Mouse (Mus musculus): ENCODE data around the gene Ankrd61. TPM values are rescaled to one million over a fixed set of nuclear protein-coding genes. Genes with fewer than 3 reads are reported as not detected.

Ankrd61 gene
- total RNA-seq, 2 experiments from 2014 or later = 0.18 to 0.43 TPM

- peak; percentile 29 to 58 for DNase-seq (ENCODE audit: low spot score in 2 of 2)
These were observed 4.6 kb upstream of the Ankrd61 start for GRCm38 (mm10) chr5:143902111-143902510.

- no peak for DNase-seq (ENCODE audit: low spot score in 2 of 2)
These were observed 4.1 kb downstream of the Ankrd61 start for GRCm38 (mm10) chr5:143893396-143893795.

- DNase-seq (ENCODE audit: low spot score in 2 of 2) = peak; percentile 22 to 35
These were observed 5.1 kb downstream of the Ankrd61 start for GRCm38 (mm10) chr5:143892255-143892886.

- no peak for DNase-seq (ENCODE audit: low spot score in 2 of 2)
These were observed 6.7 kb downstream of the Ankrd61 start for GRCm38 (mm10) chr5:143890741-143891140.

GRCm38 (mm10) chr5:143885274-143885673 is 12.2 kb downstream of the Ankrd61 start:
- DNase-seq (ENCODE audit: low spot score in 2 of 2) = no peak

DNA sequence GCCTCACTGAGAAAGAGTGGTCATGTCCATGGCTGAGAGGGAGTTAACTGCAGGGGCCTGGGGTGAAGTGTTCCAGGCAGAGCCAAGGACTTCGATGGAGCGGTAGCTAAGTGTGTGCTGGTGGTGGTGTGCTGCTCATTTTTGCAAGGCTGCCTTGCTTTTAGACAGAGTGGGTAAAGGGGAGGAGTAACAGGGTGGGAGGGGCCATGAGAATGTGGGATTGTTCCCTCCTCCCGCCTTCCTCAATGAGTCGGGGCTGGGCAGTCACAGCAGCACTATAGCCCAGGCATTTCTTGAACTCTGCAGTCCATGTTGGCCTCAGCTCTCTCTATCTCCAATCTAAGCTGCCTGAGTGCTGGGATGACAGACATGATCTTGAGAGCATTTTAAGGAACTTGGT is 22.9 kb downstream of the Ankrd61 start:
- no peak for DNase-seq (ENCODE audit: low spot score in 2 of 2)

DNA sequence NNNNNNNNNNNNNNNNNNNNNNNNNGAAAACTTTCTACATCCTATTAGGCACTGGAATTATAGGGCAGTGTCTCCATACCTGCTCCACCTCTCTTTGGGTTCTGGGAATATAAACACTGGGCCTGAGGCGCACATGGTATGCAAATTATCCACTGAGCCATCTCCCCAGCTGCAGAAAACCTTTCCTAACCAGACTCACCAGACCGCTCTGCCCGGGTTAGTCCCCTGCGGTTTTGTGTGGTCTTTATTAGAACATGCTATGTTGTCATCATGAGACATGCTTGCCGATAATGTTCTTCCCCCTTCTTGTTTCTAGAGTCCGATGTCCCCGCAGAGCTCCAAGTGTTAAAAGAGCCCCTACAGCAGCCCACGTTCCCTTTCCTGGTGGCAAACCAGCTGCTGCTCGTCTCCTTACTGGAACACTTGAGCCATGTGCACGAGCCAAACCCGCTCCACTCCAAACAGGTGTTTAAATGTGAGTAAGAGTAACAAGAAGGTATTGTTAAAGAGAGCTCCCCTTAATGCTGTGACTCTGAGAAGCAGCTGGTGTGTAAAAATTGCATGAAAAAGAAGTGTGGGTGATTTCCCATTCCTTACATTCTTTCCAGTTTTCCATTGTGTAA is 25.8 kb downstream of the Ankrd61 start:
- DNase-seq (ENCODE audit: low spot score in 2 of 2) = no peak

Other genes starting within 250 kb of the Ankrd61 start
- 10 to 100 TPM; 20.0 to 23.4 TPM for gene Usp42, start 165.4 kb downstream of the Ankrd61 start, total RNA-seq (2021)
- gene Eif2ak1, start 79.9 kb downstream of the Ankrd61 start, total RNA-seq (2021) = 10 to 100 TPM; 40.5 to 41.8 TPM
- 10 to 100 TPM; 30.3 to 39.7 TPM for gene Aimp2, start 12.2 kb upstream of the Ankrd61 start, total RNA-seq (2021)
- gene Pms2, start 12.3 kb upstream of the Ankrd61 start, total RNA-seq (2021) = 10 to 100 TPM; 19.0 to 21.9 TPM
- gene Gm42421, start 30.5 kb upstream of the Ankrd61 start, total RNA-seq (2021) = 1 to 10 TPM; 1.5 to 1.9 TPM
- 1 to 10 TPM; 3.0 to 5.4 TPM for gene Rsph10b, start 35.4 kb upstream of the Ankrd61 start, total RNA-seq (2021)
- gene Ccz1, start 117.2 kb upstream of the Ankrd61 start, total RNA-seq (2021) = 10 to 100 TPM; 41.2 to 44.7 TPM
- not detected for gene Ocm, start 129.0 kb upstream of the Ankrd61 start, total RNA-seq (2021)
- 10 to 100 TPM; 84.9 to 88.4 TPM for gene Lmtk2, start 202.8 kb upstream of the Ankrd61 start, total RNA-seq (2021)